Mouse (Mus musculus) cortical plate, adult 2 months (tissue): ENCODE results near the gene Xrcc1. TPM values are rescaled to one million over a fixed set of nuclear protein-coding genes. Genes with fewer than 3 reads are reported as not detected.

Experiments
- H3K27ac ChIP-seq: fragments of 200-500 bp; 2 replicates; pipeline ENCODE4 v1.5.1; 2012; ENCODE audit warnings: low read length, control low read depth, inconsistent platforms; ENCODE audit not compliant: insufficient read depth
- H3K4me1 ChIP-seq: fragments of 200-500 bp; 2 replicates; pipeline ENCODE4 v1.6.1; 2011; ENCODE audit warnings: low read length; ENCODE audit not compliant: control insufficient read depth, insufficient read depth
- H3K4me3 ChIP-seq: fragments of 200-500 bp; 2 replicates; pipeline ENCODE4 v1.5.1; 2011; ENCODE audit warnings: mild to moderate bottlenecking, low read length, control low read depth; ENCODE audit not compliant: insufficient read depth
- CTCF ChIP-seq: fragments of 200-500 bp; IDR thresholded peaks from 2 replicates; pipeline ENCODE4 v1.5.1; 2011; ENCODE audit warnings: mild to moderate bottlenecking, control low read depth, low read length; ENCODE audit not compliant: insufficient read depth; ENCODE audit errors: extremely low read depth
- POLR2A ChIP-seq: fragments of 200-500 bp; IDR thresholded peaks from 2 replicates; pipeline ENCODE4 v1.6.1; 2011; ENCODE audit warnings: mild to moderate bottlenecking, low read length, control low read depth; ENCODE audit not compliant: insufficient read depth; ENCODE audit errors: extremely low read depth
- polyA plus RNA-seq: library from polyadenylated mRNA; depleted of rRNA; stranded (reverse); fragments of >200 nt; gene quantifications from 2 replicates; pipeline ENCODE4 v1.2.3, GENCODE M21; 2012

Gene Xrcc1
- polyA plus RNA-seq, 1 experiment: 41.6 TPM

DNA sequence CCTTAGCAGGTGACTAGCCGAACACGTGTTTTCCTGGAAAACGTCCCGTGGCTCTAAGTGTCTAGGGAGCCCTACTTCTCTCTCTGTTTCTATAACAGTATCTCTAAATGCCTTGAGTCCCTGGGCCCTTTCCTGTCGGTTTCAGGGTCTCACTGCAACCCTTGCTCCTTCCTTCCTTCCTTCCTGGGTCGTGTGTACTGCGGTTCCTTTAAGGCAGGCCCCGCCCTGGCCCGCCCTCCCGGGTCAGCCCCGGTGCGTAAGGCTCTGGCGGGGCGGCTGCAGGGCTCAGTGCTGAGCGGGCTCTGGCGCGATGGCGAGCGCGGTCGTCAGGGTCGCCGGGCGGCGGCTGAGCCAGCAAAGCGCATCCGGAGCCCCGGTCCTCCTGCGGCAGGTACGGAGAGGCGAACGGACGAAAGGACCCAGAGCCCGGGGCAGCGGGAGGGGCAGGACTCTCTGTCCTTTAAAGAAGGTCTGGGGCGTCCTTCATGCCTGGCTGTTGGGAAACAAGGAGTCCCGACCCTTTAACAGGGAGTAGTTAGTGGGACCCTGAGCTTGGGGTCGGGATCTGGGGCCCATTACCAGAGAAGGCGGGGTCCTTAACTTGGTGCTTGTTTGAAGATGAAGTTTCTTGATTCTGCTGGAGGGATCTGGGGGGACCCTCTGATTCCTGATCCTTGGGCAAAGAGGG lies 47.7 kb downstream of the Xrcc1 start:
- no peak overlapping the region for H3K27ac ChIP-seq
- peaks cover 4% of the 10 kb centered on the region; the same call in 1 of the 2 replicates for H3K4me1 ChIP-seq
- no peak for TF ChIP-seq CTCF
- no peak for TF ChIP-seq POLR2A
- H3K4me3 ChIP-seq: peak overlapping the region; percentile 79

DNA sequence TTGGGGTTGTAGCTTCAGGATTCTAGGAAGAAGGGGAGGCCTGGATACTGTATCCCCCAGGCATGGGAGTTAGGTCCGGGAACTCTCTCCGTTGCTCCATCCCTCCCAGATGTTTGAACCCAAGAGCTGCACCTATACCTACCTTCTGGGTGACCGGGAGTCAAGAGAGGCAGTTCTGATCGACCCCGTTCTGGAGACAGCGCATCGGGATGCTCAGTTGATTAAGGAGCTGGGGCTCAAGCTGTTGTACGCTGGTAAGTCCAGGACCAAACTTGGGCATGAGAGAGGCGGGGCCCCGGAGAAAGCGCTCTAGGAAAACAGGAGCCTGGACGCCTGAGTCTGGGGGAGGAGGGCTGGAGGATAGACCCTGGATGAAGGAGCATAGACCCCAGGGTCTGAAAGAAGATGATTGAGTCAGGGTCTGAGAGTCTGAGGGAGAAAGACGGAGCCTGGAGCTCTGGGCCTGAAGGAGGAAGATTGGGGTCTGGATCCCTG lies 48.3 kb downstream of the Xrcc1 start:
- peaks cover 4% of the 10 kb centered on the region; the same call in 1 of the 2 replicates for H3K4me1 ChIP-seq
- H3K4me3 ChIP-seq: peak overlapping the region; percentile 79
- H3K27ac ChIP-seq: no peak overlapping the region
- TF ChIP-seq POLR2A (no peak), CTCF (no peak)

DNA sequence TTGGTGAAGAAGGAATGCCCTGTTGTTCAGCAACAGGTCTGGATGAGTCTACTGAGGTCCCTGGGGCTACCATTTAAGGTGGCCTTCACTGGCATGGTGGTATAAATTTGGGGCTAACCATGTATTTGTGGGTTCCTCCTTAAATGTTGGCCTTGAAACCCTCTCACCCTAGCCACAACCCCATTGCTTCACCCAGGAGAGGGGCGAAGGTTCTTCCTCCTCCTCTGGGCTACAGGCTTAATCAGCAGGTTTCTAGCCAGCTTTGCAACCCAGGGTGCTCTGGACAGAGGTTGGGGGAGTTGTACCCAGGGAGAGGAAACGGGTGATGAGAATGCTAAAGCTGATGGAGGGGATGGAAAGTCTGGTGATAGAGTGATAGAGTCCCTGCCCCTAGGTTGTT lies 49.4 kb downstream of the Xrcc1 start:
- Histone ChIP-seq H3K4me1 (peaks cover 4% of the 10 kb centered on the region; the same call in 1 of the 2 replicates), H3K27ac (no peak overlapping the region), H3K4me3 (no peak overlapping the region)
- TF ChIP-seq CTCF (no peak), POLR2A (no peak)

DNA sequence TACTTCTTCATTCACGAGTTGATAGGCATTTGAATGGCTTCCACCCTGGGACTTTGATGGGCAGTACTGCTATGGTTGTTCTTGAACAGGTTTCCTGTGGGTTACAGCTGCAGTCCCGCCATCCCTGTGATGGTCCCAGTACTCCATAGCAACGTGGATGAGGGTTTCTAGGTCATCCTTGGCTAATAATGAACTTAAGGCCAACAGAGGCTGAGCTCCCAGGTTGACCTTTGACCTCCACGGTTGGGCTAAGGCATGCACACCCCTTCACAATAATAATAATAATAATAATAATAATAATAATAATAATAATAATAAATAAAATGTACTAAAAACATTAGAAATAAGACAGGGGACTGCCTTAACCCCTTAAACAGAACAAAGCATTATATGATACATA lies 52.0 kb downstream of the Xrcc1 start:
- TF ChIP-seq POLR2A (no peak), CTCF (no peak)
- Histone ChIP-seq H3K4me3 (no peak overlapping the region), H3K4me1 (peaks cover 2% of the 10 kb centered on the region; the same call in 1 of the 2 replicates), H3K27ac (no peak overlapping the region)

DNA sequence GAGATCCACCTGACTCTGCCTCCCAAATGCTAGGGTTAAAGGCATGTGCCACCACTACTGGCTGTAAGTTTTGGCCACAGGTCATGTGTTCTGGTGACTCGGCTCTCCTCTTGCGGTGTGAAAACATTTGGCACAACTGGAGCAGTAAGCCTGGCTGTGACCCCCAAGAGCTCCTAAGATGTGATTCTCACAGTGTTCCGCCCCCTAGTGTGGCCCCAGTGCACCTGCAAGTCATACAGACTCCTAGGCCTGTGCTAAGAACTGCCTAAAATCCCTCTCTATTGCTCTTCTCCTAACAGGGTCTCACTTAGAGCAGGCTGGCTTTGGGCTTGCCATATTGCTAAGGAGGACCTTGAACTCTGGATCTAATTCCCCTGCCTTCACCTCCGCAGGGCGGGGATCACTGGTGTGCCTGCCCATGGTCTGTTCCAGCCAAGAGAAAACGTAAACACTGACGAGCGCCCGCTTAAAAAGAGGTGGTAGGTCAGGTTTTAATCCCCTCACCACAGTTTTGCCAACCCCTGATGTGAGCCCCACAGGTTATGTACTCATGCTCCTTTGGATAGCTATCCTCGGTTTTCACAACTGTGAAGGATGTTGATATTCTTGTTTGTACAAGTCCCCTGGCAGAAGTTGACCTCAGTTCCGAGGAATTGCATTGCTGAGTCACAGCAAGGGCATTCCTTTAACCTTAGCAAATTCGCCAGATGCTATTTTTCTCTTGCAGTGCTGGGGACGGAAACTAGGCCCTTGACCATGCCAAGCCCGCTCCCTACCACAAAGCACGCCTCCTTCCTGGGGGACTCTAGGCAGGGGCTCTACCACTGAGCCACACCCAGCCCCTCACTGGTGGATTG lies 53.4 kb downstream of the Xrcc1 start:
- Histone ChIP-seq H3K27ac (no peak overlapping the region), H3K4me1 (no peaks in the 10 kb centered on the region), H3K4me3 (no peak overlapping the region)
- TF ChIP-seq POLR2A: no peak
- no peak for TF ChIP-seq CTCF

DNA sequence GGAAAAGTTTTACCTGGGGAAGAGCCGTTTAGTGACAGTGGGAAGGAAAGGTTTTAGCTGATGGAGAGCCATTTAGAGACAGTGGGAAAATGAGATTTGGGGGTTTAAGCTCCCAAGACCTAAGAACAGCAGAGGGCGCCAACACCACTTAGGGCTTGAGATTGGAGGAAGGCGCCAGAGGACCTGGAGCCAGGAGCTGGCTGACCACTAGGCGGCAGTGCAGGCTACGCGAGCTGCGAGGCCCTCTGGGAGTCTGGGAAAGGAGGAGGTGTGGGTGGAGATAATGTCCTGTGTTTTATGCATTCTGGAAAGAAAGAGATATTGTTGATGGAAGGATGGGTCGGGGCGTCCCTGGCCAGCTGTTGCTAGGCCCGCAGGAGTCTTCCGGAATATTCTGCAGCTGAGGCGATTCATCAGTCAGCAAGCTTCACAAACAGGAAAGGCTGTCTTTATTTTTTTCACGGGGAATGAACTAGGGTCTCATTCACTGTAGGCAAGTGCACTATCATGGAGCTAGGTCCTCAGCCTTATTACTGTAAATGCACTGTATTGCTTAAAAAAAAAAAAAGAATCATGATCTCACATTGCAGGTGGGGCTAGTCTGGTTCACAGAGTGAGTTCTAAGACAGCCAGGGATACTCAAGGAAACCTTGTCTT lies 55.0 kb downstream of the Xrcc1 start:
- no peaks in the 10 kb centered on the region for H3K4me1 ChIP-seq
- H3K4me3 ChIP-seq: peak overlapping the region; percentile 10
- TF ChIP-seq POLR2A: no peak
- TF ChIP-seq CTCF: peak; percentile 99
- no peak overlapping the region for H3K27ac ChIP-seq

DNA sequence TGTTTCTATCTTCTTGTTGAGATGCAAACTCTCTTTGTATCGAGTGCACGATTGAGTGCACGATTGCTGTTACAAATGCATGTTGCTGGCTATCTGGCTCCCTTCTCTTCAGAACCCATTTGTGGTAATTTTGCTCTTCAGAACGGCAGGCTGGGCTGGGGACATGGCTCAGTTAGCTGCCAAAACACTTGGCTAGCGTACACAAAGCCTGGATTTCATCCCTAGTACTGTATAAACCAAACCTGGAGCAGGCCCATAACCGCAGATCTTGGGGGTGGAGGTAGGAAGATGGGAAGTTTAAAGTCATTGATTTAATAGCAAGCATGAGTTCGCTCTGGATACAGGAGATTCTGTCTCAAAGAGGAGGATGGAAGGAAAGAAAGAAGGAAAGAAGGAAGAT lies 59.5 kb downstream of the Xrcc1 start:
- no peaks in the 10 kb centered on the region for H3K4me1 ChIP-seq
- TF ChIP-seq POLR2A (no peak), CTCF (no peak)
- H3K4me3 ChIP-seq: no peak overlapping the region
- no peak overlapping the region for H3K27ac ChIP-seq

DNA sequence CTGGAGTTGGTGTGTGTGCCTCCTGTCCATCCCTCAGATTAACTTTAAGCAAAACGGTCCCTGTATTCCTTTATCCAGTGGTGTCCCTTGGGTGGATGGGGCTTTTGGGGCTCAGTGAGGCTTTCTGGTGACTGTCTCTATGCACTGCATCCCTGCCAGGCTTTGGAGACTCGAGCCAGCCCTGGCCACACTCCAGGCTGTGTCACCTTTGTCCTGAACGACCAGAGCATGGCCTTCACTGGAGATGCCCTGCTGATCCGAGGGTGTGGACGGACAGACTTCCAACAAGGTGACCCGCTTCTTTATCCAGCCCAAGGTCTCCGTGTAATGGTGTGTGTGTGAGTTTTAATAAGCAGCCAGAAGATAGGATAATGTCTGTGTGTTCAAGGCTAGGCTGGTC lies 60.0 kb downstream of the Xrcc1 start:
- no peak for TF ChIP-seq CTCF
- no peak for TF ChIP-seq POLR2A
- H3K27ac ChIP-seq: no peak overlapping the region
- no peaks in the 10 kb centered on the region for H3K4me1 ChIP-seq
- H3K4me3 ChIP-seq: no peak overlapping the region

DNA sequence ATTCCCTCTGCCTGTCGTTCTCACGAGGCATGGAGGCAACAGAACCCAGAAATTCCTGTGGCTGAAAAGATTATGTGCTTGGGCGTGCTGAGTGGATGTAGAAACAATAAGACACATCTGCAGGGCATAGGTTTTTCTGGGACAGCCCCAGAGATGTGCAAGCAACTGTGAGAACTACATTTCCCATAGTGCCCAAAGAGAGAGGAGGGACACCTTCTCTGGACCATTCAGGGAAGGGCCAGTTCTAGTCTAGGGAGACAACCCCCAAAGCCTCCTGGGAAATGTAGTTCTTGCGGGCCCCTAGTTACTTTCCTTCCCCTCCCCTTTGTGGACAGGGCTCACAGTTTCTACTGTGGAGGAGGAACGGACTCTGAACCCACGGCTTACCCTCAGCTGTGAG lies 61.9 kb downstream of the Xrcc1 start:
- Histone ChIP-seq H3K4me1 (no peaks in the 10 kb centered on the region), H3K4me3 (no peak overlapping the region), H3K27ac (no peak overlapping the region)
- TF ChIP-seq POLR2A: no peak
